17 mouse cellular contexts compared by ENCODE assay signal in genomic region chr6:124723541-124723940, GRCm38 (mm10). TPM values are rescaled to one million over a fixed set of nuclear protein-coding genes. Genes with fewer than 3 reads are reported as not detected.
DNase-seq lines count a peak whose midpoint lies in the region; ATAC-seq lines count a peak whose summit lies in the region.
"Had no signal": no experiment of that assay in that cellular context is flagged by ENCODE, and none has a peak within 500 bp of the region (broad histone marks: within the 10 kb centered on the region; RNA-seq: fewer than 3 reads in every experiment).

No protein-coding gene starts in this region.

- H3K4me1 ChIP-seq in liver, embryonic 16.5 days (ENCODE audit: control insufficient read depth, low read depth, low read length) = peaks cover 35% of the 10 kb centered on the region
- H3K4me1 ChIP-seq: lung, embryonic 15.5 days; midbrain, embryonic 12.5 days had no signal

- peak overlapping the region; percentile 43 for H3K27ac ChIP-seq in liver, embryonic 16.5 days (ENCODE audit: low read length)
- H3K27ac ChIP-seq: embryonic facial prominence, embryonic 13.5 days; gastrocnemius, adult 2 months; lung, embryonic 15.5 days; midbrain, embryonic 12.5 days had no signal

- H3K4me3 ChIP-seq in liver, embryonic 16.5 days (ENCODE audit: low read depth, low read length) = no peak overlapping the region
- H3K4me3 ChIP-seq: embryonic facial prominence, embryonic 13.5 days; gastrocnemius, adult 2 months; lung, embryonic 15.5 days; midbrain, embryonic 12.5 days had no signal

- ATAC-seq in activated CD4-positive, CD25-positive, alpha-beta regulatory T cell, adult 4 months = peak; percentile 72
- no peak for ATAC-seq in liver, embryonic 16.5 days (ENCODE audit: low read depth)

- H3K9ac ChIP-seq in liver, embryonic 16.5 days (ENCODE audit: low read depth, low read length) = no peak overlapping the region
- H3K9ac ChIP-seq: embryonic facial prominence, embryonic 13.5 days; lung, embryonic 15.5 days; midbrain, embryonic 12.5 days had no signal

- H3K36me3 ChIP-seq in liver, embryonic 16.5 days (ENCODE audit: control insufficient read depth, insufficient read depth) = no peaks in the 10 kb centered on the region
- H3K36me3 ChIP-seq: embryonic facial prominence, embryonic 13.5 days; lung, embryonic 15.5 days; midbrain, embryonic 12.5 days had no signal

- H3K4me2 ChIP-seq in liver, embryonic 16.5 days (ENCODE audit: low read depth, low read length) = no peak overlapping the region
- H3K4me2 ChIP-seq: embryonic facial prominence, embryonic 13.5 days; lung, embryonic 15.5 days; midbrain, embryonic 12.5 days had no signal

- no peaks in the 10 kb centered on the region for H3K27me3 ChIP-seq in liver, embryonic 16.5 days (ENCODE audit: control insufficient read depth, insufficient read depth, low read depth, low read length)
- H3K27me3 ChIP-seq: embryonic facial prominence, embryonic 13.5 days; lung, embryonic 15.5 days; midbrain, embryonic 12.5 days had no signal

- no peaks in the 10 kb centered on the region for H3K9me3 ChIP-seq in liver, embryonic 16.5 days (replicated peaks; ENCODE audit: control insufficient read depth, low read length)
- H3K9me3 ChIP-seq: embryonic facial prominence, embryonic 13.5 days; G1E; lung, embryonic 15.5 days; midbrain, embryonic 12.5 days had no signal

- peak; percentile 79 to 86 for DNase-seq in spleen, postnatal 36 days (ENCODE audit: low spot score in 2 of 2)
- no peak for DNase-seq in spleen, postnatal 14 days (ENCODE audit: low spot score in 2 of 2)
- no peak for DNase-seq in cerebellum, adult 11-12 months
- no peak for DNase-seq in frontal cortex, postnatal 10 days (ENCODE audit: low spot score in 2 of 2)
- DNase-seq in layer of hippocampus, postnatal 14 days (ENCODE audit: low spot score in 2 of 2) = no peak
- DNase-seq: cerebellum, adult 9-10 months; gastrocnemius, adult 2 months; kidney, adult 8-10 months had no signal

- 53% methylated on average over 8 of the region's 8 CpGs for WGBS in liver, embryonic 16.5 days (ENCODE audit: insufficient replicate concordance)

RNA-seq across cellular contexts. Expression of gene Phb2, which starts 11.4 kb away (rescaled TPM):
- 10 to 100 TPM; 72.2 to 87.3 TPM for polyA plus RNA-seq in activated CD4-positive, CD25-positive, alpha-beta regulatory T cell, adult 4 months (2017; shearing (Covaris generic))
- polyA plus RNA-seq in liver, embryonic 16.5 days (2015; fragmentation: Nextera tagmentation; extraction: Ambion mirVana) = 206 and 214 TPM in 2 replicates
- 100 to 1,000 TPM; 138 to 141 TPM for total RNA-seq in layer of hippocampus, postnatal 14 days (2021)

RNA-seq across cellular contexts. Expression of gene Emg1, which starts 11.6 kb away (rescaled TPM):
- 100 to 1,000 TPM; 401 to 440 TPM for polyA plus RNA-seq in activated CD4-positive, CD25-positive, alpha-beta regulatory T cell, adult 4 months (2017; shearing (Covaris generic))
- polyA plus RNA-seq in liver, embryonic 16.5 days (2015; fragmentation: Nextera tagmentation; extraction: Ambion mirVana) = 105 and 121 TPM in 2 replicates
- total RNA-seq in layer of hippocampus, postnatal 14 days (2021) = 10 to 100 TPM; 50.7 to 51.1 TPM

RNA-seq across cellular contexts. Expression of gene Ptpn6, which starts 15.0 kb away (rescaled TPM):
- 100 to 1,000 TPM; 138 to 144 TPM for polyA plus RNA-seq in activated CD4-positive, CD25-positive, alpha-beta regulatory T cell, adult 4 months (2017; shearing (Covaris generic))
- polyA plus RNA-seq in liver, embryonic 16.5 days (2015; fragmentation: Nextera tagmentation; extraction: Ambion mirVana) = 38.2 and 38.3 TPM in 2 replicates
- 1 to 10 TPM; 3.8 to 5.7 TPM for total RNA-seq in layer of hippocampus, postnatal 14 days (2021)

RNA-seq across cellular contexts. Expression of gene Grcc10, which starts 17.6 kb away (rescaled TPM):
- 100 to 1,000 TPM; 529 to 630 TPM for polyA plus RNA-seq in activated CD4-positive, CD25-positive, alpha-beta regulatory T cell, adult 4 months (2017; shearing (Covaris generic))
- polyA plus RNA-seq in liver, embryonic 16.5 days (2015; fragmentation: Nextera tagmentation; extraction: Ambion mirVana) = 80.7 and 83.6 TPM in 2 replicates
- 100 to 1,000 TPM; 297 to 325 TPM for total RNA-seq in layer of hippocampus, postnatal 14 days (2021)

RNA-seq across cellular contexts. Expression of gene Gm45234, which starts 32.3 kb away (rescaled TPM):
- polyA plus RNA-seq in activated CD4-positive, CD25-positive, alpha-beta regulatory T cell, adult 4 months (2017; shearing (Covaris generic)) = not detected
- not detected in 2 replicates for polyA plus RNA-seq in liver, embryonic 16.5 days (2015; fragmentation: Nextera tagmentation; extraction: Ambion mirVana)
- 1 to 10 TPM in 1 of 2 experiments, not detected in 1; 1.3 TPM for total RNA-seq in layer of hippocampus, postnatal 14 days (2021)
- total RNA-seq: G1E; gastrocnemius, adult 2 months; left cerebral cortex, postnatal 36 days had no signal
- polyA plus RNA-seq: embryonic facial prominence, embryonic 13.5 days; forebrain, embryonic 11.5 days; G1E; lung, embryonic 15.5 days; midbrain, embryonic 12.5 days; neural tube, embryonic 11.5 days had no signal

Comparison
In these comparisons a context has a peak if more than half of its experiments do, and no peak if none do; other contexts are left out.
1. DNase-seq: peak in spleen, postnatal 36 days (2 of 2); none in spleen, postnatal 14 days (0 of 2), cerebellum, adult 11-12 months (single experiment), frontal cortex, postnatal 10 days (0 of 2) and layer of hippocampus, postnatal 14 days (0 of 2).